Mouse (Mus musculus) spleen, adult 10 weeks (tissue): Measurements from ENCODE around the gene Dock11. TPM values are rescaled to one million over a fixed set of nuclear protein-coding genes. Genes with fewer than 3 reads are reported as not detected.

Source experiments
- polyA plus RNA-seq: library from polyadenylated mRNA; stranded (reverse); fragments of 350-450 nt; fragmentation: Illumina TruSeq; extraction: RNeasy Lipid Tissue Mini Kit (QIAGEN cat#74804); gene quantifications from one replicate; pipeline ENCODE4 v1.2.3, GENCODE M21; 2015; ENCODE audit warnings: low replicate concordance; ENCODE audit not compliant: insufficient read depth

Dock11 gene
- polyA plus RNA-seq, result 112 TPM

DNA sequence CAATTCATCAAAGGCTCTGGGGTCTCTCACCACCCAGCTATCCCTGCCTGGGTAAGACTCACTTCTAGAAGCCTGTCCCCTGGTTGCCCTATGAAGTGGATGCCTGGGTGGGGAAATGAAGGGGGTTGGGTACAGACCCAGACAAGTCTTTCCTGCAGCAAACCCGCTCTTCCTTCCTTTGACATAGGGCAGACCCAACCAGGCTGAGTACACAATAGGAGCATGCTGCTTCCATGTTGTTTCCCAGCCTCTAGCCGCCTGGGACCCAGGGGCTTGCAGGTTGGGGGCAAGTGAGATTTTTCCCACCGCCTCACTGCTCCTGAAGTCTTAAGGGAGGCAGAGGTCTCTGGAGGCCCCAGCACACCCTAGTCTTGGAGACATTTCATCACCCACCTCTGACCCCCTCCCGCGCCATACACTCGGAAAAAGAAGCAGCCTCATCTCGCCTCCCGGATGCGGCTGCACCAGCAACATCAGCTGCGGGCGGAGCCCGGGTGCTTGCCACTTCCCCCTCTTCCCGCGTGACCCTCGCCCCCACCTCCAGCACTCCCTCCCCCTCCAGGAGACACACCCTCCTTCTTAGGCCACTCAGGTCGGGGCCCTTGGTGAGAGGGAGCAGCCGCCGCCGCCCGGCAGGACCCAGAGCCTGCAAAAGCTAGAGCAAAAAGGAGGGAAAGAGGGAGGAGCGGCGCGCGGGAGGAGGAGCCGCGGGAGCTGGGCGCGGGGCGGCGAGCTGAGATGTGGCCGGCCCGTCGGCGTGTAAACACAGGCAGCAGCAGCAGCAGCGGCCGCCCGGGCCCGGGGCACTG is at the start of gene Dock11:
Gene Dock11 (plus strand): TSS at position 746 of the 809 bp plus-strand sequence.

DNA sequence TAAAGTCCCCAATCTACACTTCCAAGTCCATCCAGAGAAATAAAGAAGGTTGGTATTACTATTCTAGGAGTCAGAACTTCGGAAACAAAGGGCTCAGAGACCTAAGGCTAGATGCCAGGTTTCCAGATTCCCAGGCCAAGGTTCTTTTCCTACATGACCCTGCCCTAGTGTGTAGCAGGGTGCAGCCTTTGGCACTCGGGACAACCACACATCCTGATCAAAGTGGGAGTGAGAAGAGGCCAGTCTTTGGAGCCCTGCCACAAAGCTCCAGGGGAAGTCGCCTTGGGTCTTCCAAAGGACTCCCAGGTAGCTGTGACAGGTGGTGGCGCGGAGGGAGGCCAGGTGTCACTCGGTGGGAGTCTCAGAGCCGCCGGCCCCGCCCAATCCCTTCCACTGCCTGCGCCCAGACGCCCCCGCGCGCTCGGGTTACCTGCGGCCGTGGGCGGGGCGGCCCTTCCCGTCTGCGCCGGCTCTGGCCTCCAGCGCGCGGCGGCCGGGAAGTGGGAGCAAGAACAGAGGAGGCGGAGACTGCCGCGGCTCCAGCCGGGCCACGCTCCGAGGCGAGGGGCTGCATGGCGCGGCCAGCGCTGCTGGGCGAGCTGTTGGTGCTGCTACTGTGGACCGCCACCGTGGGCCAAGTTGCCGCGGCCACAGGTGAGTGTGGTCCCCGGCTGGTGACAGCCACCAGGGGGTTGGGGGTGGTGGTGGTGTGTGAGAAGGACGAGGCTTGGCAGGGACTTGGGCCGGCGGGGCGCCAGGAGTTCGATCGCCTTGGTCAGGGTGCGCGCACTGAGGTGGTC is 223.2 kb downstream of the Dock11 start, which contains the start of gene Il13ra1:
Gene Il13ra1 (plus strand): TSS at position 489 of the 800 bp plus-strand sequence.

Other genes with a start within 250 kb of the Dock11 start
- 26.4 TPM for gene Il13ra1, start 223.3 kb downstream of the Dock11 start, polyA plus RNA-seq